Mouse (Mus musculus) layer of hippocampus, adult 18-20 months (tissue): Measurements from ENCODE around the gene Fxn. TPM values are rescaled to one million over a fixed set of nuclear protein-coding genes. Genes with fewer than 3 reads are reported as not detected.
A peak's percentile ranks its signal among the peaks of the same experiment; 100 is the strongest.

Experiments used
- DNase-seq, 2 experiments: peaks; one replicate each; pipeline ENCODE4 v3.0.0; 2022; ENCODE audit warnings: low spot score in 2 of 2
- long read RNA-seq: library from polyadenylated mRNA; stranded (forward); transcript quantifications from one replicate; pipeline ENCODE4 v2.0.0, GENCODE M21; 2021
- total RNA-seq, 2 experiments: library from RNA; stranded (reverse); gene quantifications; 2 replicates each; pipeline ENCODE4 v1.2.3; 2021

Fxn gene
- 1 to 10 TPM; 6.9 to 9.5 TPM for total RNA-seq
- long read RNA-seq, transcript Fxn-201 (5 exons, 1,114 nt) = major isoform, 11 of 11 reads
- long read RNA-seq, partial matches to known transcripts = 0 of 11 reads
- long read RNA-seq, other reads (novel, unspliced or antisense) = 0 of 11 reads

GRCm38 (mm10) chr19:24280601-24281228, at the start of gene Fxn:
Gene Fxn, minus strand, starts transcription at chr19:24280605.
- no peak for DNase-seq

- no peak for DNase-seq
These were observed 47.5 kb upstream of the Fxn start for GRCm38 (mm10) chr19:24327921-24328320.

GRCm38 (mm10) chr19:24326969-24327368, 46.6 kb upstream of the Fxn start:
- DNase-seq = no peak

DNA sequence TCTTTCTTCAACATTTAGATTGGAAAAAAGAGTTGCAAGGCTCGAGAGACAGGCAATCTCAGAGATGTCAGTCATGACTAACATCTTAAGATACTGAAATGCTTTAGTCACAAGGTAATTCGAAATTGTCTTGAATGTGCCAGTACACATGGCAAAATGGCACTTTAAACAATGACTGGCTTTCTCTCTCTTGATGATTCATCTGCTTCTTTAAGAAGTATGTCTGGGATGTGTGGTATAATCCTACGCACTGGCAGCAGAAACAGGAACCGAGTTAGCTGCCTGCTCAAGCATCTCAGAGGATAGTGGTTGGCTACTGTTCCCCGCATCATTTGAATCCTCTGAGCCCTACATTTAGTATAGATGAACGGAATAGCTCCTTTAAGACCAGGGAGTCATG, 45.3 kb upstream of the Fxn start:
- DNase-seq = peak in 1 of 2 experiments; percentile 31

DNA sequence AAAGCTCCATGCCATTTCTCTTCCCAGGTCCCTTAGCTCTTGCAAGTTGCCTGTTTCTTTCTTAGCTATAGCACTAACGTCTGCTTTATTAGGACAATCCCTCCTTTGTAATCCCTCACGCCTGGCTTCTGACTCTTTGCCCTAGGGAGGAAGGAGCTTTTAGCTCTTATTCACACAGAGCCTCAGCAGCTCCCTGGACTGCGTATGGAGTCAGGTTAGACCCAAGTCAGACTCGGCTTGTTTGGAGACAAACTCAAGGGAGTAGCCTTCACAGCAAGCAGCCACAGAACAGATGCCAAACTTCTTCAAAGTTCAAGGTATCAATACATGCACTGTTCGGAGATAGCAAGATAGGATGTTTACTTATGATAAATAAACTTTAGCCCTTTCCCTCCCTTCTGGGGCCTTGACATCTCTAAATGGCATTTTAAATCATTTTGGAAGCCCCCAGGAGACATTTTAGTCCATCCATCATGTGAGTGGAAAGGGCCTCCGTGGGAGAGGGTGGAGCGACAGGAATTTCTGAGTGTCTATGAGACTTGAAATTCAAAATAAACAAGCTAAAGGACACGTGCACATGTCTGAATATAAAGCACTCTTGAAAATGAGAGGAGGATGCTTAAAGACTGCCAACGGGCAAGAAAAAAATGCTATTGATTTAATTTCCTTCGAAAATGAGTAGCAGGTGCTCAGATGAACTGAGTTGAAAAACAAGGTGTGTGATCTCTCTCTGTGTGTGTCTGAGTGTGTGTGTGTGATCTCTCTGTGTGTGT, 43.6 kb upstream of the Fxn start:
- DNase-seq = no peak

- DNase-seq = no peak
These were observed 41.5 kb upstream of the Fxn start for GRCm38 (mm10) chr19:24321900-24322311.

DNA sequence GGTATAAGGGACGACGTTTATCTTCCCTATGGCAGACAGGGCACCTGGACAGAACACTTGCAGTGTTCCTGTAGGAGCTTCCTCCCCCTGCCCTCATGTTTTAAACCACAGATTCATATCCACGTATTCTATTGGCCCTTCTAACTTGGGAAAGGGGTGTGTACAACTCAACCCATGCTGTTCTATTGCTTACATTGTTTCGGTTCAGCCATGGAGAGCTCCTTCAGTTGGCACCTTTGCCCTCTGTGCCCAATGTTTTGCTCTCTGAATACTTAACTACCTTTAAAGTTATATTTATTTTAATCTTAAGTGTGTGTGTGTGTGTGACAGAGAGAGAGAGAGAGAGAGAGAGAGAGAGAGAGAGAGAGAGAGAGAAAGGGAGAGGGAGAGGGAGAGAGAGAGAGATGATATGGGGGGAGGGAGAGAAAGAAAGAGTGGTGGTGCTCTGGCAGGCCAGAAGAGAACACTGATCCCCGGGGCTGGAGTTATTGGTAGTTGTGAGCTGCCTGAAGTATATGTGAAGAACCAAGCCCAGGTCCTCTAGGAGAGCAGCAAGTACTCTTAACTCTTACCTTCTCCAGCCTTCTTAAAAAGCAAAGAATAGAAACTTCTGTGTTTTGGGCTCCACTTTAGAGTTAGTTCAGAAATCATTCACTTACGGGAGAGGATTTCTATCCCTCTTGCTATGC, 41.0 kb upstream of the Fxn start:
- no peak for DNase-seq

- DNase-seq = no peak
These were observed 37.8 kb upstream of the Fxn start for GRCm38 (mm10) chr19:24318172-24318571.

DNA sequence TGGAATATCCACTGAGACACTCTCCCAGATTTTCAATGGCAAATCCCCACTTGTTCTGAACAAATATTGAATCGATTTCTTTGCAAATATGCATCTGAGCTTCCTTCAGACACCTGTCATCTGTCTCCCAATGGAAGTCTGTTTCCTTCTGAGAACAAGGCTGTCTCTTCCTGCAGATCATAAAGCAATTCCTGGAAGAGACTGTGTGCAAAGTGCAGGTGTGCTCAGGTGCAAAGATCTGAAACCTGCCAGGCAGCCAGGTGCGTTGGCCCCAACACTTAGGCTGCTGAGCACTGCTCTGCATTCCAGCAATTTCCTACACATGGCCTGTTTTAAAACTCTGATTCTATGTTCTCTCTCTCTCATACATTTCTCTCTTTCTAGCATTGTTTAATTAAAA, 37.3 kb upstream of the Fxn start:
- DNase-seq = no peak

DNA sequence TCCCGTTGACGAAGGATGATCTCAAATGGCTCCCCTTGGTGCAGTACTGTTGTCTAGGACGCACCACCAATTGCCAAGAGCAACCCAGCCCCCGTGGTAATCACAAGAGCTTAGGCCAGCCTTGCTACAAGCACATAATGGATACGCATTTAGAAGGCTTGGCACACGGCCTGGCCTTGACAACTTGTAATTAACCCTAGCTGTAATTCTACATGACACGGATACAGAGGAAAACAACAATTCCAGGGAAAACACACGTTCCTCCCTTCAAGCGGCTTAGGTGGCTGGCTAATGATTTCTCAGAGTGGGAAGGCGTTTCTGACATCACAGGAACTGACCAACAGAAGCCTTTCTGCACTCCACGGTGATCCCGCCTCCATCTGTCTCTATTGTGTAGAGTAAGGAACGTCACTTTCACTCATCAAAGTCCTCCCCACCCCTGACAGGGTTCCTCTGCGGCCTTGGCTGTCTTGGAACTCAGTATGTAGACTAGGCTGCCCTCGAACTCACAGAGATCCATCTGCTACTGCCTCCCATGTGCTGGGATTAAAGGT, 36.7 kb upstream of the Fxn start:
- peak; percentile 19 to 53 for DNase-seq

GRCm38 (mm10) chr19:24316060-24316725, 35.8 kb upstream of the Fxn start:
- no peak for DNase-seq

GRCm38 (mm10) chr19:24315234-24315633, 34.8 kb upstream of the Fxn start:
- DNase-seq = no peak

GRCm38 (mm10) chr19:24314676-24315075, 34.3 kb upstream of the Fxn start:
- no peak for DNase-seq

DNA sequence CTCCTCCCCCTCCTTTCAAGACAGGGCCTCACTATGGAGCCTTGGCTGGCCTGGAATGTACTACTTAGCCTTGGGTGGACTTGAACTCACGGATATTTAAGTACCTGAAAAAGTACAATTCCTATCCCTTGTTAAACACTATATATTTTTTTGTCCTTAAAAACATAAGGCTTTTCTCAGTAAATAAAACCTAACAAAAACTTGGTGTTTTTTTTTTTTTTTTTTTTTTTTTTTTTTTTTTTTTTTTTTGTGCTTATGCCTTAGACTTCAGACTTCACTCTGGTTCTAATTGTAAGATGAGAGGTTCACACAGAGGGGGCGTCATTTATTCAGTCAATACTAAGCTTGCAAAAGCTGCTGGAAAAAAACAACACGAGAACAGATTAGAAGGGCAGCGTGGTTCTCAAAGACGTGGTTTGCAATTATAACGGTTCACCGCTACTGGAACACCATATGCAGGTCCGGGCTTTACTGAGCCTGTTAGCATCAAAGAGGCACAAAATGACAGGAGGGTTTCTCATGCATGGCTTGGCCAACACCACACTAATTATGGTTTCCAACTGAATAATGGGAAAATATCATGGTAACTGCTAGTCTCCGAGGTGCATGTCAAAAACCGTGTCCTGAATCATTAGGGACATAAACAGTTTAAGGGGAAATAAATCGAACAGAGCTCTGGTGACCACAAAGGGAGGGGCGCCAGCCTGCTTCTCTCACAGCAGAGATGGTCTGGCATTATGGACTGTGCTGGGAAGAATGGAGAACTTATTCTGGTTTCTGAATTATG, 32.3 kb upstream of the Fxn start:
- no peak for DNase-seq

GRCm38 (mm10) chr19:24312046-24312445, 31.6 kb upstream of the Fxn start:
- no peak for DNase-seq

DNA sequence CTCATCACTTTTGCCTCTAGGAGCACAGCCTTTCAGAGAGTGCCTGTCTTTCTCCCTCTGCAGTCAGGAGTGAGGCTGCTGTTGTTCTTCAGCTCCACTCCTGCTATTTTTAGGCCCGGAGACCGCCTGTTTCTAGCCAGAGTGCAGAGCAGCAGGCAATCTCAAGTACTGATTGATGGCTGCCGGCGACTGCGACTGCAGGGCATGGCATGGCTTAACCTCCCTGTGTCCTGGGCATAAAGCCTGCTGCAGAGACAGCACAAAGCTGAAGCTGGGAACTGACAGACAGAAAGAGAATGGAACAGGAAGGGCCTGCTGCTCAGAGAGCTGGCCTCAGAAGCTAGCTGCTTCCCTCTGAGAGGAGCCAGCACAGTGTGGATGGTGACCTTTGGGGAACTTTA, 27.9 kb upstream of the Fxn start:
- DNase-seq = peak; percentile 46 to 69

DNA sequence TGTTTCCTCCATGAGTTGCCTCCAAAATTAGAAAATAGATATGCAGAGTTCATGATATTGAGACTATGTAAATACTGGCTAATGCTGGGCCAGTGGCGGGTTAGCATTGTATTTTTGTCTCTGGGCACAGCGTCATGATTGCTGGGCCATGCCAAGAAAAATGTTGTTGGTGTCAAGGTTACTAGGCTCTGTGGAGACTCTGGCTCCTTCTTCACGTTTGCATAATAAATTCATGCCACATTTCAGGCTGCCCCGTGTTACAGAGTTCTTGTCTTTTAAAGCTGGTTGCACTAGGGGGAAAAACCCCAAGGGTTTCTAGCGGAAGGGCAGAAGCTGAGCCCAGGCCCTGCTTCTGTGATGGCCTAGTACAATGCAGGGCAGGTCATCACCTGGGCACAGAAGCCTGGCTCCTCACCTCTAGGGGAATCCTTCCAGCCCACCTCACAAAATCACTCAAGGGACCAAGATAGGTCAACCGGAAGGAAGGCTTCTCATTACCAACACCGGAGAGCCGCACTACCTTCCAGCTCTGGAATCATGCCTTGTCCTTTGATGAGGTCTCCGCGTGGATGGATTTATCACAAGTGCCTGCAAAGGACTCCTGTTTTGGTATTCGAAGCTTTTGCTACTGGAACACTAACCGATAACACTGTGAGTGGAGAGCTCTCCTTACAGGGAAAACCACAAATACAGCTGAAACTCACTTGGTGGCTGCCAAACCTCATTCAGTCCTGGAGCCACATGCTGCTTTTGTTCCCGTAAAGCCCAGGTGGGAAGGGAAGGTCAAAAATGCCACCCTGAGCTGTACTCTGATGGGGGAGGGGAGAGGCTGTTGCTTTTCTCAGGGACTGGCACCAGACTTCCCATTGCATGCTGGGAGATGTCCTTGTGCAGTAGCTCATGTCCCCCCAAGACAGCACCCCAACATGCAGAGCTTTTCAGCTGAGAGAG, 27.1 kb upstream of the Fxn start:
- no peak for DNase-seq

GRCm38 (mm10) chr19:24306351-24306750, 25.9 kb upstream of the Fxn start:
- DNase-seq = no peak

GRCm38 (mm10) chr19:24302198-24302597, 21.8 kb upstream of the Fxn start:
- DNase-seq = peak; percentile 62 to 82
